Mouse (Mus musculus) CH12.LX (cell line): Measurements from ENCODE around the gene Epha3. TPM values are rescaled to one million over a fixed set of nuclear protein-coding genes. Genes with fewer than 3 reads are reported as not detected.

Source experiments
- DNase-seq: peaks from one replicate; pipeline ENCODE4 v3.0.0-alpha.2; 2013; ENCODE audit errors: extremely low read depth
- H3K27ac ChIP-seq: 2 replicates; pipeline ENCODE4 v1.5.1; 2012; ENCODE audit warnings: low read depth, mild to moderate bottlenecking, control low read depth, moderate library complexity; ENCODE audit not compliant: insufficient read depth
- H3K27me3 ChIP-seq: replicated peaks from 2 replicates; pipeline ENCODE3; 2012; ENCODE audit warnings: inconsistent platforms
- H3K36me3 ChIP-seq, 2 experiments: replicated peaks in 1 of 2; 2 replicates each; pipeline versions ENCODE3 to v1.6.1; 2012; ENCODE audit warnings: inconsistent platforms in 1 of 2, low read length in 1 of 2, mild to moderate bottlenecking in 1 of 2, mixed read lengths in 1 of 2, moderate library complexity in 1 of 2; ENCODE audit not compliant: control insufficient read depth in 1 of 2, insufficient read depth in 1 of 2
- H3K4me1 ChIP-seq, 2 experiments: 2 replicates each; pipeline ENCODE4 v1.6.1; 2012; ENCODE audit warnings: inconsistent platforms in 1 of 2, moderate library complexity in 1 of 2; ENCODE audit not compliant: insufficient read depth in 2 of 2, control insufficient read depth in 1 of 2
- H3K4me2 ChIP-seq: 2 replicates; pipeline ENCODE4 v1.6.1; 2012; ENCODE audit warnings: low read depth, mild to moderate bottlenecking, control low read depth; ENCODE audit not compliant: poor library complexity, insufficient read depth, severe bottlenecking
- H3K4me3 ChIP-seq, 3 experiments: fragments of 150-350 bp in 1 of 3; sonication (generic) in 1 of 3; replicated peaks in 1 of 3; 2 replicates each; pipeline versions ENCODE3 to v1.5.1; 2011 to 2012; ENCODE audit warnings: low read depth in 2 of 3, low read length in 2 of 3, mild to moderate bottlenecking in 2 of 3, moderate library complexity in 2 of 3, control low read depth in 1 of 3, improper control_type of control experiment in 1 of 3, inconsistent platforms in 1 of 3, mixed read lengths in 1 of 3; ENCODE audit not compliant: poor library complexity in 1 of 3
- H3K79me2 ChIP-seq: replicated peaks from 2 replicates; pipeline ENCODE4 v1.6.1; 2012; ENCODE audit warnings: mild to moderate bottlenecking, moderate library complexity; ENCODE audit not compliant: control insufficient read depth, poor library complexity, insufficient read depth, severe bottlenecking; ENCODE audit errors: extremely low read depth
- H3K9ac ChIP-seq: 2 replicates; pipeline ENCODE4 v1.6.1; 2012; ENCODE audit warnings: low read depth, mild to moderate bottlenecking, control low read depth, moderate library complexity; ENCODE audit not compliant: insufficient read depth
- H3K9me3 ChIP-seq: replicated peaks from 2 replicates; pipeline ENCODE3; 2012; ENCODE audit warnings: low read length, inconsistent platforms, mixed read lengths
- CHD2 ChIP-seq: IDR thresholded peaks from 2 replicates; pipeline ENCODE4 v1.6.1; 2011; ENCODE audit warnings: low read length, improper control_type of control experiment
- CTCF ChIP-seq, 2 experiments: IDR thresholded peaks in 1 of 2; conservative IDR thresholded peaks in 1 of 2; 2 replicates each; pipeline ENCODE4 v1.5.1; 2011 to 2012; ENCODE audit warnings: low read depth in 2 of 2, low read length in 2 of 2, improper control_type of control experiment in 1 of 2, inconsistent platforms in 1 of 2, mild to moderate bottlenecking in 1 of 2, moderate library complexity in 1 of 2
- E2F4 ChIP-seq: IDR thresholded peaks from 2 replicates; pipeline ENCODE4 v1.6.1; 2011; ENCODE audit warnings: low read depth, low read length, improper control_type of control experiment; ENCODE audit not compliant: insufficient replicate concordance
- EP300 ChIP-seq: IDR thresholded peaks from 2 replicates; pipeline ENCODE4 v1.6.1; 2011; ENCODE audit warnings: low read length, improper control_type of control experiment
- GABPA ChIP-seq: IDR thresholded peaks from 2 replicates; pipeline ENCODE4 v1.6.1; 2012; ENCODE audit warnings: low read depth, low read length, improper control_type of control experiment, inconsistent platforms; ENCODE audit not compliant: insufficient replicate concordance
- HCFC1 ChIP-seq: IDR thresholded peaks from 2 replicates; pipeline ENCODE4 v1.6.1; 2012; ENCODE audit warnings: low read depth, mild to moderate bottlenecking, inconsistent platforms, low read length, improper control_type of control experiment
- IRF4 ChIP-seq: IDR thresholded peaks from 2 replicates; pipeline ENCODE4 v1.6.1; 2014; ENCODE audit warnings: low read depth, mild to moderate bottlenecking, inconsistent platforms, low read length, improper control_type of control experiment
- JUND ChIP-seq: conservative IDR thresholded peaks from 2 replicates; pipeline ENCODE4 v1.6.1; 2011; ENCODE audit warnings: low read depth, low read length, improper control_type of control experiment
- MAFK ChIP-seq: IDR thresholded peaks from 2 replicates; pipeline ENCODE4 v1.6.1; 2011; ENCODE audit warnings: low read length, improper control_type of control experiment; ENCODE audit not compliant: insufficient replicate concordance
- MAX ChIP-seq: IDR thresholded peaks from 2 replicates; pipeline ENCODE4 v1.6.1; 2011; ENCODE audit warnings: low read length, improper control_type of control experiment
- MEF2A ChIP-seq: IDR thresholded peaks from 2 replicates; pipeline ENCODE4 v1.6.1; 2014; ENCODE audit warnings: low read depth, mild to moderate bottlenecking, inconsistent platforms, low read length, improper control_type of control experiment, borderline replicate concordance
- MXI1 ChIP-seq: IDR thresholded peaks from 2 replicates; pipeline ENCODE4 v1.6.1; 2011; ENCODE audit warnings: mild to moderate bottlenecking, low read depth, low read length, improper control_type of control experiment
- NELFE ChIP-seq: IDR thresholded peaks from 2 replicates; pipeline ENCODE4 v1.6.1; 2011; ENCODE audit warnings: low read depth, low read length, improper control_type of control experiment
- NRF1 ChIP-seq: IDR thresholded peaks from 2 replicates; pipeline ENCODE4 v1.6.1; 2014; ENCODE audit warnings: low read depth, mild to moderate bottlenecking, inconsistent platforms, low read length, improper control_type of control experiment, moderate library complexity
- POLR2A ChIP-seq: IDR thresholded peaks from 2 replicates; pipeline ENCODE4 v1.6.1; 2011; ENCODE audit warnings: low read depth, mild to moderate bottlenecking, improper control_type of control experiment, low read length
- POLR2AphosphoS2 ChIP-seq: IDR thresholded peaks from 2 replicates; pipeline ENCODE4 v1.6.1; 2011; ENCODE audit warnings: low read depth, low read length, improper control_type of control experiment
- RAD21 ChIP-seq: IDR thresholded peaks from 2 replicates; pipeline ENCODE4 v1.6.1; 2011; ENCODE audit warnings: low read depth, mild to moderate bottlenecking, low read length, improper control_type of control experiment, moderate library complexity
- SIN3A ChIP-seq: IDR thresholded peaks from 2 replicates; pipeline ENCODE4 v1.6.1; 2012; ENCODE audit warnings: low read length, improper control_type of control experiment, inconsistent platforms
- SMC3 ChIP-seq: IDR thresholded peaks from 2 replicates; pipeline ENCODE4 v1.6.1; 2011; ENCODE audit warnings: low read depth, low read length, improper control_type of control experiment
- TBP ChIP-seq: conservative IDR thresholded peaks from 2 replicates; pipeline ENCODE4 v1.6.1; 2011; ENCODE audit warnings: low read depth, low read length, improper control_type of control experiment
- USF1 ChIP-seq: IDR thresholded peaks from 2 replicates; pipeline ENCODE4 v1.6.1; 2014; ENCODE audit warnings: low read depth, mild to moderate bottlenecking, inconsistent platforms, low read length, improper control_type of control experiment
- USF2 ChIP-seq: conservative IDR thresholded peaks from 2 replicates; pipeline ENCODE4 v1.6.1; 2011; ENCODE audit warnings: low read depth, low read length, improper control_type of control experiment
- ZC3H11A ChIP-seq: IDR thresholded peaks from 2 replicates; pipeline ENCODE4 v1.6.1; 2012; ENCODE audit warnings: low read depth, mild to moderate bottlenecking, inconsistent platforms, low read length, improper control_type of control experiment
- ZKSCAN1 ChIP-seq: IDR thresholded peaks from 2 replicates; pipeline ENCODE4 v1.6.1; 2012; ENCODE audit warnings: low read depth, inconsistent platforms, low read length, improper control_type of control experiment, borderline replicate concordance
- ZMIZ1 ChIP-seq: IDR thresholded peaks from 2 replicates; pipeline ENCODE4 v1.6.1; 2012; ENCODE audit warnings: low read depth, mild to moderate bottlenecking, inconsistent platforms, low read length, improper control_type of control experiment
- ZNF384 ChIP-seq: IDR thresholded peaks from 2 replicates; pipeline ENCODE4 v1.6.1; 2012; ENCODE audit warnings: low read depth, low read length, improper control_type of control experiment, inconsistent platforms
- dilution Hi-C: fragments of 300-500 bp; cut with MboI; formaldehyde crosslinking; loops from 2 replicates; pipeline ENCODE4 v1.14.3; 2020; ENCODE audit warnings: low sequenced_read_pairs; ENCODE audit not compliant: extremely low pct_unique_long_range_greater_than_20kb, extremely low pct_ligation_motif_present
- in situ Hi-C: fragments of 300-500 bp; cut with MboI; formaldehyde crosslinking; loops from 3 replicates; pipeline ENCODE4 v1.14.3; 2019; ENCODE audit warnings: low sequenced_read_pairs, low pct_ligation_motif_present, low pct_unique_long_range_greater_than_20kb, mixed read lengths
- polyA plus RNA-seq: library from polyadenylated mRNA; unstranded; fragments of >175 nt; gene quantifications from 2 replicates; pipeline ENCODE4 v1.2.1, GENCODE M21; 2012; ENCODE audit warnings: low read depth; ENCODE audit not compliant: insufficient read length
- total RNA-seq, 2 experiments: library from RNA; depleted of rRNA; stranded (reverse); fragments of 300-350 nt in 1 of 2; fragments of >200 nt in 1 of 2; gene quantifications; 2 replicates each; pipeline ENCODE4 v1.2.3; 2012 to 2014

Epha3 gene
- total and polyA plus RNA-seq, 3 experiments: not detected

GRCm38 (mm10) chr16:63719235-63719634 is 144.7 kb downstream of the Epha3 start:
- dilution Hi-C loops: no loop called here

GRCm38 (mm10) chr16:63717317-63717716 is 146.7 kb downstream of the Epha3 start:
- Histone ChIP-seq H3K27me3 (no peaks in the 10 kb centered on the region), H3K9me3 (peaks cover 28% of the 10 kb centered on the region), H3K4me3 (no peak overlapping the region), H3K79me2 (no peaks in the 10 kb centered on the region), H3K27ac (no peak overlapping the region), H3K4me1 (no peaks in the 10 kb centered on the region), H3K36me3 (no peaks in the 10 kb centered on the region), H3K9ac (no peak overlapping the region), H3K4me2 (no peak overlapping the region)
- DNase-seq: no peak
- dilution Hi-C loops: no loop called here
- in situ Hi-C loops: no loop called here
- no peak for TF ChIP-seq IRF4
- no peak for TF ChIP-seq SIN3A
- TF ChIP-seq ZMIZ1: no peak
- no peak for TF ChIP-seq ZC3H11A
- no peak for TF ChIP-seq EP300
- no peak for TF ChIP-seq HCFC1
- TF ChIP-seq MXI1: no peak
- no peak for TF ChIP-seq POLR2A
- no peak for TF ChIP-seq E2F4
- no peak for TF ChIP-seq JUND
- no peak for TF ChIP-seq RAD21
- no peak for TF ChIP-seq GABPA
- no peak for TF ChIP-seq MAFK
- no peak for TF ChIP-seq USF1
- no peak for TF ChIP-seq MEF2A

More at GRCm38 (mm10) chr16:63719235-63719634, 144.7 kb downstream of the Epha3 start:
- in situ Hi-C loops: no loop called here
- peaks cover 25% of the 10 kb centered on the region for H3K9me3 ChIP-seq
- no peaks in the 10 kb centered on the region for H3K79me2 ChIP-seq
- no peak for TF ChIP-seq ZKSCAN1
- no peak for TF ChIP-seq TBP
- no peak for TF ChIP-seq ZNF384
- TF ChIP-seq NELFE: no peak
- TF ChIP-seq E2F4: no peak
- TF ChIP-seq CHD2: no peak
- no peak for TF ChIP-seq POLR2AphosphoS2
- TF ChIP-seq MAX: no peak
- no peak for TF ChIP-seq USF1
- no peak for TF ChIP-seq SMC3
- no peak for TF ChIP-seq NRF1
- no peak for TF ChIP-seq CTCF (conservative IDR thresholded peaks at IDR 0.05 in 1 of 2, IDR thresholded peaks at IDR 0.05 in 1 of 2; ENCODE audit: low read depth in 2 of 2, low read length in 2 of 2)
- TF ChIP-seq USF2: no peak
- H3K4me3 ChIP-seq: no peak overlapping the region
- H3K27ac ChIP-seq: no peak overlapping the region
- H3K36me3 ChIP-seq: no peaks in the 10 kb centered on the region
- H3K4me2 ChIP-seq: no peak overlapping the region
- no peaks in the 10 kb centered on the region for H3K27me3 ChIP-seq
- H3K9ac ChIP-seq: no peak overlapping the region
- no peak for DNase-seq
- H3K4me1 ChIP-seq: no peaks in the 10 kb centered on the region
